Mouse (Mus musculus): ENCODE measurements around the gene Fbxl17. TPM values are rescaled to one million over a fixed set of nuclear protein-coding genes. Genes with fewer than 3 reads are reported as not detected.

The Fbxl17 gene
- polyA plus RNA-seq, 1 experiment from 2014 or later: 5.2 TPM

DNA sequence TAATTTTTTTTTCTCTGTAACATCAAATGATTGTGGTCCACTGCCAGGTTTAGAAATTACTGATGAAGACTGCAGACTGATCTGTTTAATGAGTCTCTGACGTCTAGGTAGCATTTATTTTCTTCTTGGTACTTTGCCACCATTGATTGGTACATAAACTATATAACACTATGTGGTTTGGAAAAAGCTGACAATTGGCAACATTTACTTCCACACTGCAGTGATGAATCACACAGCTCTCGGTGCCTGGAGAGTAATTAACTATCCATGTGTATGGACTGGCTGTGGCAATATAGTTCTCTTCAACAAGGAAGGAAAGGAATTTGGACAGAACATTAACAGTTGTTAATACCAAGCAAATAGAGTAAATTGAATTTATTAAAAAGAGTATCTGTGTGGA, 404.3 kb downstream of the Fbxl17 start:
- Histone ChIP-seq H3K9ac (replicated peaks; ENCODE audit: low read length) (no peak overlapping the region), H3K27ac (ENCODE audit: low read length) (no peak overlapping the region), H3K4me3 (ENCODE audit: low read length) (no peak overlapping the region), H3K27me3 (ENCODE audit: insufficient read depth, low read length) (no peaks in the 10 kb centered on the region), H3K4me2 (replicated peaks; ENCODE audit: low read depth, low read length) (no peak overlapping the region), H3K36me3 (ENCODE audit: insufficient read depth, low read length) (no peaks in the 10 kb centered on the region), H3K4me1 (ENCODE audit: insufficient read depth, low read length) (0 out of 2 replicates have a peak, but pooled peaks cover 3% of the 10 kb centered on the region), H3K9me3 (ENCODE audit: low read length) (peaks cover 5% of the 10 kb centered on the region; the same call in 1 of the 2 replicates)
- WGBS: 60% methylated on average over 2 of the region's 2 CpGs
- no peak for ATAC-seq (ENCODE audit: low FRiP score, low TSS enrichment)

DNA sequence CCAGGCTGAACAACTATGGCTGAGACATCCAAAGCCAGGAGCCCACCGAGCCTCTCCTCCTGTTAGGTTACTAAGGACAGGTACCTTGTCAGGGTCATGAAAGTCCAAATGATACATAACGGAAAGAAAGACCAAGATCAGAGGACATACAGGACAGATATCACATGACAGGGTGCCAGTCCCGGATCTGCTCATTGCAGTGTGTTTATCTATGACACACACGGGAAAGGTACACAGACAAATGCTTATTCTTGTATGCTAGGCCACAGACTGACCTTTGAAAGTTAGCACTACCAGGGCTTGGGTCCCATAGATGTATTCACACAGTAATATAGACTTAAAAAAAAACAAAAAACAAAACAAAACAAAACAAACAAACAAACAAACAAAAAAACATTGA, 404.8 kb downstream of the Fbxl17 start:
- Histone ChIP-seq H3K4me1 (ENCODE audit: insufficient read depth, low read length) (0 out of 2 replicates have a peak, but pooled peaks cover 3% of the 10 kb centered on the region), H3K27ac (ENCODE audit: low read length) (no peak overlapping the region), H3K9ac (replicated peaks; ENCODE audit: low read length) (no peak overlapping the region), H3K27me3 (ENCODE audit: insufficient read depth, low read length) (no peaks in the 10 kb centered on the region), H3K4me2 (replicated peaks; ENCODE audit: low read depth, low read length) (no peak overlapping the region), H3K9me3 (ENCODE audit: low read length) (peaks cover 5% of the 10 kb centered on the region; the same call in 1 of the 2 replicates), H3K36me3 (ENCODE audit: insufficient read depth, low read length) (no peaks in the 10 kb centered on the region), H3K4me3 (ENCODE audit: low read length) (no peak overlapping the region)
- ATAC-seq (ENCODE audit: low FRiP score, low TSS enrichment): no peak
- 75% methylated on average over 4 of the region's 4 CpGs for WGBS

DNA sequence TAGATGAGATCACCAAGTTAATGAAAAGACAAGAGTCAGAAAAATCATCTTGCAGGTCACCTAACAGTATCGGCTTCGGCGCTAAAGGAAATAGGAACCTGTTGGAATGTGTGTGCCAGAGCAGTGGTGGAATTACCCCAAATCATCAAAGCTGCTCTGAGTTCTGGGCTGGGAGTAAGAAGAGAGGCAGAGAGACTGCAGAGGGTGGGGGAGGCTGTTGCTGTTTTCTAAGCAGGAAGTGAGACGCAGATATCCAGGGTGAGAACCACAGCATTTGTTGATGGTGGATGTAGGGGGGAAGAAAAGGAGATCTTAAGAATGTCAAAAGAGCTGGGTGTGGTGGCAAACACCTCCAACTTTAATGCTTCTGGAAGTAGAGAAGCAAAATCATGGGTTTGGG, 406.6 kb downstream of the Fbxl17 start:
- 42% methylated on average over 4 of the region's 4 CpGs for WGBS
- ATAC-seq (ENCODE audit: low FRiP score, low TSS enrichment): 0 out of 2 replicates have a peak, but pooled peaks have one; percentile 9

DNA sequence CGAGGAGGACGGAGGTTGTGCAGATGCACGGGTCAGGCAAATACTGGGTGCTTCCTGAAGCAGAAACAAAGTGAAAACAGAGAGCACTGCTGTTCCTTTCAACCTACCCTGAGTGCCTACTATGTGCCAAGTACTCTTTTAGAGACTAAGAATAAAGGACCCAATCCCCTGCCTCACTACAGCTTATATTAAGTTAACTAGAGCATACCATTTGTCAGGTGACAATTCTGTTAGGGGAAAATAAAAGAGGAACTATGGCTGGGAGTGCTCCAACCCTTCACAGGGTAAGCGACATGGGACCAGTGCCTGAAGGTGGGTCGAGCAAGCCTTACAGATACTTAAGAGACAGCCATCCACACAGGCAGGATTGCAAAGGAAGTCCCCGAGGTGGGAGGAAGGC, 407.0 kb downstream of the Fbxl17 start:
- WGBS: 66% methylated on average over 6 of the region's 6 CpGs
- no peak overlapping the region for H3K4me3 ChIP-seq (ENCODE audit: low read length)
- 0 out of 2 replicates have a peak, but pooled peaks cover 2% of the 10 kb centered on the region for H3K36me3 ChIP-seq (ENCODE audit: insufficient read depth, low read length)
- H3K27ac ChIP-seq (ENCODE audit: low read length): no peak overlapping the region
- peaks cover 8% of the 10 kb centered on the region; the same call in 1 of the 2 replicates for H3K9me3 ChIP-seq (ENCODE audit: low read length)
- no peak overlapping the region for H3K4me2 ChIP-seq (replicated peaks; ENCODE audit: low read depth, low read length)
- no peaks in the 10 kb centered on the region for H3K27me3 ChIP-seq (ENCODE audit: insufficient read depth, low read length)
- 0 out of 2 replicates have a peak, but pooled peaks cover 3% of the 10 kb centered on the region for H3K4me1 ChIP-seq (ENCODE audit: insufficient read depth, low read length)
- peak; percentile 9; the same call in 1 of the 2 replicates for ATAC-seq (ENCODE audit: low FRiP score, low TSS enrichment)
- H3K9ac ChIP-seq (replicated peaks; ENCODE audit: low read length): no peak overlapping the region

More for the DNA sequence above, 406.6 kb downstream of the Fbxl17 start:
- Histone ChIP-seq H3K27me3 (ENCODE audit: insufficient read depth, low read length) (no peaks in the 10 kb centered on the region), H3K27ac (ENCODE audit: low read length) (no peak overlapping the region), H3K36me3 (ENCODE audit: insufficient read depth, low read length) (0 out of 2 replicates have a peak, but pooled peaks cover 2% of the 10 kb centered on the region), H3K9me3 (ENCODE audit: low read length) (peaks cover 8% of the 10 kb centered on the region; the same call in 1 of the 2 replicates), H3K4me2 (replicated peaks; ENCODE audit: low read depth, low read length) (no peak overlapping the region), H3K4me1 (ENCODE audit: insufficient read depth, low read length) (0 out of 2 replicates have a peak, but pooled peaks cover 3% of the 10 kb centered on the region), H3K9ac (replicated peaks; ENCODE audit: low read length) (no peak overlapping the region), H3K4me3 (ENCODE audit: low read length) (no peak overlapping the region)

DNA sequence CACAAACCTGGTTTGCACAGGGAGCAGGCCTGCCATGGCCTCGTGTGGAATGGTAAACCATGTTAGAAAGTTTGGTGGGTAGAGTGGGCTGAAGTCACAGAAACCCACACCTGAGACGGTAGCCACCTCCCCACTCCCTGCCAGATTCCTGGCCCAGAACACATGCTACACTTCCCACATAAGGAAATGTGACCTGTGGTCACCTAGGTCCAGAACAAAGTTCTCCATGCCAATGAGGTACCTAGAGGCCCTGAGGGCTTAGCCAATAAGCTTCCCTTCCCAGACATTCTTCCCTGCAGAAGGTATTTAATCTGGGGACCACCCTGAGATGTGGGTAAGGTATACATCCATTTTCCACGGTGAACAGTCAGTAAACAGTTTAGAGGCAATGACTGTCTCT, 409.7 kb downstream of the Fbxl17 start:
- Histone ChIP-seq H3K9me3 (ENCODE audit: low read length) (peaks cover 3% of the 10 kb centered on the region; the same call in 1 of the 2 replicates), H3K27me3 (ENCODE audit: insufficient read depth, low read length) (no peaks in the 10 kb centered on the region), H3K36me3 (ENCODE audit: insufficient read depth, low read length) (0 out of 2 replicates have a peak, but pooled peaks cover 2% of the 10 kb centered on the region), H3K27ac (ENCODE audit: low read length) (no peak overlapping the region), H3K4me3 (ENCODE audit: low read length) (no peak overlapping the region), H3K9ac (replicated peaks; ENCODE audit: low read length) (no peak overlapping the region), H3K4me2 (replicated peaks; ENCODE audit: low read depth, low read length) (no peak overlapping the region), H3K4me1 (ENCODE audit: insufficient read depth, low read length) (0 out of 2 replicates have a peak, but pooled peaks cover 5% of the 10 kb centered on the region)
- 91% methylated on average over 3 of the region's 3 CpGs for WGBS
- no peak for ATAC-seq (ENCODE audit: low FRiP score, low TSS enrichment)

DNA sequence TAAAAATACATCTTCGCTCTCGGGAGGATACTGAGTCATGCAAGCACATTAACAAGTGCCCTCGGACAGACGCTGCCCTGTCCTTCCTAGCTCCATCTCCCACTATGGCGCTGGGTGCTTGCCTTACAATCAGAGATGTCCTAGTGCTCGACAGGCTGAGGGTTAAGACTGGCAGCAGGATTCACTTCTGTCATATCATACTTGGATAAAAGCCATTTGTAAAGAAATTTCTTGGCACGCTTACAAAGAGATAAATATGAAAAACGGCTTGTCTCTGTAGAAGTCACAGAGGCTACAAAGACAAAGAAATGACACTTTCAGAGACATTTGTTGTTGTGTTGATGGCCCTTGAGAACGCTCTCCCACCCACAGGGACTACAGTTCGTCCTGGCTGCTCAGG, 412.6 kb downstream of the Fbxl17 start:
- Histone ChIP-seq H3K9me3 (ENCODE audit: low read length) (peaks cover 3% of the 10 kb centered on the region; the same call in 1 of the 2 replicates), H3K27ac (ENCODE audit: low read length) (no peak overlapping the region), H3K27me3 (ENCODE audit: insufficient read depth, low read length) (no peaks in the 10 kb centered on the region), H3K4me1 (ENCODE audit: insufficient read depth, low read length) (0 out of 2 replicates have a peak, but pooled peaks cover 3% of the 10 kb centered on the region), H3K4me2 (replicated peaks; ENCODE audit: low read depth, low read length) (no peak overlapping the region), H3K4me3 (ENCODE audit: low read length) (no peak overlapping the region), H3K36me3 (ENCODE audit: insufficient read depth, low read length) (0 out of 2 replicates have a peak, but pooled peaks cover 2% of the 10 kb centered on the region), H3K9ac (replicated peaks; ENCODE audit: low read length) (no peak overlapping the region)
- no peak for ATAC-seq (ENCODE audit: low FRiP score, low TSS enrichment)
- 68% methylated on average over 10 of the region's 10 CpGs for WGBS

DNA sequence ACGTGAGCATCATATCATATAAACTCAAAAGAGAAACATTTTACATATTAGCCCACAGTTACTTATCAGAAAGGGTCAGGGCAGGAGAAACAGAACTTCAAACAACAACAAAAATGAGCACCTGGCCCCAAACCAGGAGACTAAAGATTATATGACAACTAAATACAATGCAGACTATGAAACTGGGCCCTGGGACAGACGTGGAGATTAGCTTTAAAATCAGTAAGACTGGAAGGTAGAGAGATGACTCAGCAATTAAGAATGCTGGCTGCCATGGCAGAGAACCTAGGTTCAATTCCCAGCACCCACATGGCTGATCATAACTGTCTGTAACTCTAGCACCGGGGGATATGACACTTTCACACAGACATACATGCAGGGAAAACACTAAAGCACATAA, 413.3 kb downstream of the Fbxl17 start:
- H3K4me3 ChIP-seq (ENCODE audit: low read length): no peak overlapping the region
- H3K27ac ChIP-seq (ENCODE audit: low read length): no peak overlapping the region
- peaks cover 3% of the 10 kb centered on the region; the same call in 1 of the 2 replicates for H3K9me3 ChIP-seq (ENCODE audit: low read length)
- H3K4me1 ChIP-seq (ENCODE audit: insufficient read depth, low read length): 0 out of 2 replicates have a peak, but pooled peaks cover 3% of the 10 kb centered on the region
- no peak overlapping the region for H3K9ac ChIP-seq (replicated peaks; ENCODE audit: low read length)
- H3K36me3 ChIP-seq (ENCODE audit: insufficient read depth, low read length): 0 out of 2 replicates have a peak, but pooled peaks cover 2% of the 10 kb centered on the region
- no peak for ATAC-seq (ENCODE audit: low FRiP score, low TSS enrichment)
- H3K27me3 ChIP-seq (ENCODE audit: insufficient read depth, low read length): no peaks in the 10 kb centered on the region
- WGBS: 74% methylated on average over 3 of the region's 3 CpGs
- no peak overlapping the region for H3K4me2 ChIP-seq (replicated peaks; ENCODE audit: low read depth, low read length)

DNA sequence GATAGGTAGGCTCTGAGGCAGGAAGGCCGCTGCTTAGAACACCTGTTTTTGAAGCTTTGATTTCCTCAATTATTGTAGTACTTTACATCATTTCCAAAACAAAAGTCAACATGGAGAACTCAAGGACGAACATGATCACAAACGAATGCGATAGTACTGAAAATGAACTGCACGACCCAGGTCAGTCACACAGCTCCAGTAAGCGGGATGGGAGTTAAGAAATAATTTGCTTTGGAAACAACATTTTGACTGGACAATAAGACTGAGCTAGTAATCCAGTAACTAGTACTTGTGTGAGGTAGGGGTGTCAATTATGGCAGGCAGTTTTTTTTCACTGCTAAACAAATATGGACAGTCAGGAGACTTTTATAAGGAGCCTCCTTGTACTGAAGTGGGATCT, 414.6 kb downstream of the Fbxl17 start:
- Histone ChIP-seq H3K9me3 (ENCODE audit: low read length) (peaks cover 3% of the 10 kb centered on the region; the same call in 1 of the 2 replicates), H3K4me3 (ENCODE audit: low read length) (no peak overlapping the region), H3K27ac (ENCODE audit: low read length) (no peak overlapping the region), H3K9ac (replicated peaks; ENCODE audit: low read length) (no peak overlapping the region), H3K36me3 (ENCODE audit: insufficient read depth, low read length) (0 out of 2 replicates have a peak, but pooled peaks cover 2% of the 10 kb centered on the region), H3K4me2 (replicated peaks; ENCODE audit: low read depth, low read length) (no peak overlapping the region), H3K4me1 (ENCODE audit: insufficient read depth, low read length) (0 out of 2 replicates have a peak, but pooled peaks cover 3% of the 10 kb centered on the region), H3K27me3 (ENCODE audit: insufficient read depth, low read length) (no peaks in the 10 kb centered on the region)
- ATAC-seq (ENCODE audit: low FRiP score, low TSS enrichment): no peak
- 88% methylated on average over 6 of the region's 6 CpGs for WGBS

DNA sequence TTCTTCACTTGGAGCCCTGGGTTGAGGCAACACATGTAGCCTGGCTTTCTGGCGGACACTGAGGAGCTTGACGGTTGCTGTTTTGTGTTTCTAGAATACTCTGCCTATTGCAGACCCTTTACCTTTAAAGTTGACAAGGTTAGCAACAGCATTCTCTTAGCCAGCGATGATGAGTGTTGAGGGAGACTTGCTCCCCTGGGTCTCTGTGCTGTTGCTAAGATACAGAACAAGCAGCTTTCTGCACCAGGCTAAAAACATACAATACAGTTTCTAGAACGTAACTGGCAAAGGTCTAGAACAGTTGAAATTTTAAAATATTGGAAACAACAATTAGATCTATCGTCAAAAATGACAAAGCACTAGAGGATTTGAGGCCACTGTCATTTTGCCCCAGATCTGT, 420.7 kb downstream of the Fbxl17 start:
- ATAC-seq (ENCODE audit: low FRiP score, low TSS enrichment): no peak
- 86% methylated on average over 5 of the region's 5 CpGs for WGBS
- Histone ChIP-seq H3K4me3 (ENCODE audit: low read length) (no peak overlapping the region), H3K9me3 (ENCODE audit: low read length) (no peaks in the 10 kb centered on the region), H3K27me3 (ENCODE audit: insufficient read depth, low read length) (no peaks in the 10 kb centered on the region), H3K4me1 (ENCODE audit: insufficient read depth, low read length) (peaks cover 14% of the 10 kb centered on the region), H3K4me2 (replicated peaks; ENCODE audit: low read depth, low read length) (no peak overlapping the region), H3K9ac (replicated peaks; ENCODE audit: low read length) (no peak overlapping the region), H3K36me3 (ENCODE audit: insufficient read depth, low read length) (no peaks in the 10 kb centered on the region), H3K27ac (ENCODE audit: low read length) (no peak overlapping the region)

DNA sequence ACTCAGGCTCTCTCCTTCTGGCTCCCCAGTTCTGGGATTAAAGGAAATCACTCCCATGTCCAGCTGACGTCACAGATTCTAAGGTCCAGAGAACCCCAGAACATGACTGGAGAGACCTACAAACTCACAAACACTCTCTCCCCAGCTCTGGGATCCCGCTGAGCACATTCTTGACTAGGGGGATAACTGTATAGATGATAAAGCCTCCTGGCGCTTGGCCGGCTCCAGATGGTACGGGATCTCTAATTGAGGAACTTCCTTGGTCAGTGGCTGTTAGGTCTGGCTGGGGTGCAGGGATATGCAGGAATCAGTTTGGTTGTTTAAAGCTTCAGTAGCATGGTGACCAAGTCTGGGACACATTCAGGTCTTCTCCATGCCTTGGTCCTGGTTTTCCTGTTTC, 422.3 kb downstream of the Fbxl17 start:
- no peak for ATAC-seq (ENCODE audit: low FRiP score, low TSS enrichment)

More for the DNA sequence above, 422.3 kb downstream of the Fbxl17 start:
- Histone ChIP-seq H3K4me2 (replicated peaks; ENCODE audit: low read depth, low read length) (no peak overlapping the region), H3K27me3 (ENCODE audit: insufficient read depth, low read length) (no peaks in the 10 kb centered on the region), H3K9ac (replicated peaks; ENCODE audit: low read length) (no peak overlapping the region), H3K9me3 (ENCODE audit: low read length) (no peaks in the 10 kb centered on the region), H3K4me3 (ENCODE audit: low read length) (no peak overlapping the region), H3K4me1 (ENCODE audit: insufficient read depth, low read length) (peaks cover 14% of the 10 kb centered on the region), H3K36me3 (ENCODE audit: insufficient read depth, low read length) (no peaks in the 10 kb centered on the region), H3K27ac (ENCODE audit: low read length) (no peak overlapping the region)
- WGBS: 82% methylated on average over 5 of the region's 5 CpGs

Data from kidney, embryonic 16.5 days (tissue).